Mouse (Mus musculus): ENCODE results near the gene Cbs.

Gene Cbs

DNA sequence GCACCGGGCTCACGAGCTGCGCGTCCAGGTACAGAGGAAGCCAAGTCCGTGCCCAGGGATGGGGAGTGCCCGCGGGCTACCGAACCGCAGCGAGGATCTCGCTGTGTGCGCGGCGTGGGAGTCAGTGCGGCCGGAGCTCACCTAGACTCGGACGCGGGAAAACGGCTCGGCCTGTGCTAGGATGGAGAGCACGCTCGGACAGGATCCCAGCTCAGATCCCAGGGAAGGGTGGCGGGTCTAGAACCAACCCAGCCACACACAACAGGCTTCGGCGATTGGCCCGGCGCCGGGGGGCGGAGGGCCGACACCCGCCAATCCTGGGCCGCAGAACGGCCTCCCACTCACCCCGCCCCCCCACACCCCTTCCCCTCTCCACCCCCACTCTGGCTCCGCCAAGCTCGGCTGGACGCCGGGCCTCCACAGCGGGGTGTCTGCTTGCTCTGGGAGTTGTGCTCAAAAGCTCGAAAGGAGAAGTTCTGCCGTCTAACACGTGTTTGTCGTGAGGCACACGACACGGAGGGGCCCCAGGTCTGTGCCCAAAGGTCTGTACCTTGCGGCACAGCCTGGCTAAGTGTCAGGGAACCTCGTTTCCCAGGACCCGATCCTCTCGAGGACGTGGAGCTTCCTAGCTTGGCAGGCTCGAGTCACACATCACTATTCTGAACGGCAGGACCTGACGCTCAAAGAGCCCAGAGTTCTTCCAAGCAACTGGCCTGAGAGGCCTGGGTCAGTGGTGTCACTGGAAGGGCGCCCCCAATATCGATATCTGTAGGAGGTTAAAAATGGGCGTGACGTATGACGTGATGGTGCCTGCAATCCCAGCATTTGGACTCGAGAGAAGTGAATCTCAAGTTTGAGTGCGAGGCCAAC is at the start of gene Cbs:
TSS of gene Cbs (minus strand) at position 297 of the 870 bp plus-strand sequence.
- peak; percentile 73 for DNase-seq (ENCODE audit: extremely low spot score, low spot score)

DNA sequence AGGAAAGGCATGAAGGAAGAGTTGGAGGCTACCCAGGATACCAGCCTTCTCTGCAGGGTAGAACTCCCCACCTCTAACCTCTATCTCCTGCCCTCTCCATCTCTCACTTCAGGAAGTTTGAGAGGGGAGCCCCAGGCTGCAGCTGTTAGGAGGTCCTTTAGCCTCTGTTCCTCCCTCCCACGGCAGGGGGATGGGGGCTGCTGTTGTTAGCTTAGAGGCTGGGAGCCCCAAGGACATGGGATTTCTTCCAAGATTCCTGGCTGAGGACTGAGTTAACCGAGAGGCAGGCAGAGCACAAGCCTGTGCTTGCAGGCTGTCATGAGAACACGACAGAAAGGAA is 49.2 kb upstream of the Cbs start:
- DNase-seq (ENCODE audit: extremely low spot score, low spot score) = no peak

DNA sequence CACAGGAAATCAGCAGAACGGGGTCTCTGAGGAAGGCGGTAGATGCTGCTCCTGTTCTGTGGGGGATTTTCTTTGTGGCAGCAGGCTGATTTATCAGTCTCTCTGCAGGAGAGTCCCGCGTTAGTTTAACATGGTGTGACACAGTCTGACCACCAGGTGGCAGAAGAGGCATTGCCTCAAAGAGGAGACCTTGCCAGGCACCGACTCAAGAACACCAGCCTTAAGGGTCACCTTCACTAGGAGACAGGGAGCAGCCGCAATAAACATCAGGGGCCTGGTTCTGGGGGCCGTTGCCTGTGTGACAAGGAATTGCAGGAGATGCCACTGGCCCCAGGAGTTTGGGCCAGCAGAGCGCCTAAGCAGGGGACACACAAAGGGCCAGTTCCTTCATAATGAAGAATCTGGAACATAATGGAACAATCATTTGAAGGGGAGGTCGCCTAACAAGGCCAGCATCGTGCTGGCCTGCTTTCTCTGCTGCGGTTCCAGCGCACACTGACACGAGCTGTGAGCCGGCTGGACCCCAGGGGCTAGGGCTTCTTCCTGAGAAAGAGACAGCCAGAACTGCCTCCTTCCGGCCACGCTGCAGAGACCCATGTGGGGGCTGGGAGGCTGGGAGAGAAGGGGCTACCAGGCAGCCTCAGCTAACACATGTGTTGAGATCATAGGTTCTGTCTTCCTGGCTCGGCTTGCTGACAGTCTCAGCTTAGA is 48.6 kb upstream of the Cbs start:
- peak; percentile 89 for DNase-seq (ENCODE audit: extremely low spot score, low spot score)

DNA sequence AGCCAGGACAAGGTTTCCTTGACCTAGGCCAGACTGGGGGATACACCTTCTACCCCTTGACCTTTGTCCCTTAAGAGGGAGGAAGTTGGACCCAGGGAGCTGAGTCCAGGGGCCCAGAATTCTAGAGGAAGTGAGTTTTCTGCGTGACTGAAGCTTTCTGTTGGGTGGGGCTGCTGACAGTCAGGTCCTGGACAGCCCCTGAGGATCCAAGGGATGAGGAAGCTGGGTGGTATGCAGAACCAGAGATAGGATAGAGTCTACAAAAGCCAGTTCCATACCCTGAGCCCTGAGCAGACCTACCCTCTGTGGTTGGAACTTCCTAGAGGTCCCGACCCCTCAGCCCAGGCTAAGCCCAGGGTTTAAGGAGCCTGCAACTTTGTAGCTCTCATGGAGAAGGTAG is 43.4 kb upstream of the Cbs start:
- no peak for DNase-seq (ENCODE audit: extremely low spot score, low spot score)

DNA sequence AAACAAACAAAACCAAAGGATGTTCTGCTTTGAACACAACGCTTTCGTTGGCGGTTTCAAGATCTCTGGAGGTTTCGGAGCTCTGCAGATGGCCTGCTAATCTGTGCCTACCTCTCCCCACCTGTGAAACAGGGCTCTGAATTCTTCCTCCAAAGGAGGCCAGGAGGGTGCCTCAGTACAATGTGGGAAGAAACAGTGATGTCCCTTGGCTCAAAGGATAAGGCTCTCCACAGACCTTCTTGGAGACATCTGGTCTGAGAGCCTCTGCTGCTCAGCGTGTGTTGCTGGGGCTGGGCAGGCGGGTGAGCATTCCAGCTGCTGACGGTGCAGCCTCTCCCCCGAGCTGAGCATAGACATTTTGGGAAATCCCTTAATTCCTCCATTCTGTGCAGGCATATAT is 40.5 kb upstream of the Cbs start, which contains the start of gene Cryaa:
TSS of gene Cryaa (plus strand) at position 301 of the 400 bp plus-strand sequence.
- no peak for DNase-seq (ENCODE audit: extremely low spot score, low spot score)

DNA sequence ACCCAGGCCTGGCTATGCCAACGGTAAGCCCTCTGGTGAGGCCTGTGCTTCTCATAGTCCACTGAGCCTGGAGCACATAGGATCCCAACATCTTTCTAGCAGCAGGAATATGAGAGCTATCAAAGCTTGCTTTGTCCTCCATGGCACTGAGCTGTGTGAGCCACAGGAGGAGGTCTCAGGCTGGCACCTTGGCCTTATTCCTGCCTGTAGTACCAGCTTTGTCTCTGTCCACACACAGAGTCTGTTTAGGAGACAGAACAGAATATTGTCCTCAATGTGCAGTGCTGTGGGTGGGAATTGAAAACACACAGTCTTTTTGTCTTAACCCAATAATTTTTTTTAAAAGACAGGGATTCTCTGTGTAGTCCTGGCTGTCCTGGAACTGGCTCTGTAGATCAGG is 37.4 kb upstream of the Cbs start:
- no peak for DNase-seq (ENCODE audit: extremely low spot score, low spot score)

DNA sequence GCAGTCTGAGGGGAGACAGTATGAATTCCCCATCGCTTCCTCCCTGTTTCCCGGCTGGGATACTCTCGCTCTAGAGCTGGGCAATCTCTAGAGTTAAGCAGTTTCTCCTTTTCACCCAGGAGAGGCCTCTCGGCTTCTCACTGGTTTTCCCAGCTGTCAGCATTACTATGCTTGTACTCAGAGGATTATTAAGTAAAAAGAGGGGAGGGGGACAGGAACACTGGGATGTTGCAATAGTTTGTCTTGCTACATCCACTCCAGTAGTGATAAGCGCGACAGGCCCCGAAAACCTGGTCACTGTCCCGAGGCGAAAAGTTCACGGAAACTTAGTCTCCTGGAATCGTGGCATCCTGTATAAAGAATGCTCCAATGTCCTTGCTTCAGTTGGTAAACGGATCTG is 35.2 kb upstream of the Cbs start:
- no peak for DNase-seq (ENCODE audit: extremely low spot score, low spot score)

DNA sequence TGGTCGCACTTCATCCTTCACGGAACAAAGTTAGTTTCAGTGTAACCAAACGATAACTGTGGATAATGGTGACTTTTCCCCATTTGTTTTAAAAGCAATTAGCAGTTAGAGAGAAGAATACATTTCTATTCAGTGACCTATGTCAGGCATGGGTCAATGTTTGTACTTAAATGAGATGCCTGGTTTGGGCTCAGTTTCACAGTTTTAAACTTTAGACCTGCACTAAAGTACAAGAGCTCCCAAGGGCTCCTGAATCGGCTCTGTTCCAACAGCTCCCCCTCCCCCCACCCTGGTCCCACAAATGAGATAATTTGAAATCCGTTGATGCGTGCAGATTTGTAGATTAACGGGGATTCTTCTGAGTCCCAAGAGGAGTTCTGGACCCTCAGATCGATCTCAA is 34.7 kb upstream of the Cbs start:
- DNase-seq (ENCODE audit: extremely low spot score, low spot score) = no peak

DNA sequence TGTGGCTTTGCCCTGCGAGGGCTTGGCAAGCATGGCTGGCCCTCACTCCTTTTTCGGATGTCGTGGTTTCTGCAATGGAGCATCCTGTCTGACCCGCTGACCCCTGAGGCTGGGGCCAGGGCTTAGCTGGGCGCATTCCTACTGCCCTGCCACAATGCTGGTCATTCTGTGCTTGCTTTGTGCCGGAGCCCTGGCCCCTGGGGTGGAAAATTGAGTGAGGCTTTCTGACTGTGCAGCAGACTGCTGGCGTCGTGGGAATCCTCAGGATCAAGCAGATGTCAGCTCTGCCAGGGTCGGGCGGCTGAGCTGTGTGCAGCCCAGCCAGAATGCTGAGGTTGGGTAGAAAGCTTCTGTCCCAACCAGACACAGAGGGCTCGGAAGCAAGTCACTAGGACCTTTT is 33.1 kb upstream of the Cbs start:
- DNase-seq (ENCODE audit: extremely low spot score, low spot score) = peak; percentile 60

DNA sequence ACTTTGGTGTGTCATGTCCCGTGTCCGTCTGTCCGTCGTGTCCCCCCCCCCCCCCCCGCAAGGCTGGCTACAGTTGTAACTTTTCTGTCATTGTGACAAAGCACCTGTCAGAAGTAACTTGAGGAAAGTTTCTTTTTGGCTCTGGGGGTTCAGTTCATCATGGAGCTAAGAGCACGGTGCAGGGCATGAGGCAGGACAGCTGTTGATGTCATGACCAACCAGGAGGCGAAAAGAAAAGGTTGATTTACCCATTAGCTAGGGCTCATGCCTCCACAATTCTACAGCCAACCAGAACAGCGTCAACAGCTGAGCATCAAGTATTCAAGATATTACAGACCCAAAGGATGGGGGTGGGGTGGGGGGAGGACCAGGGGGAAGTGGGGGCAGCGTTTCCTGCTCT is 31.3 kb upstream of the Cbs start:
- no peak for DNase-seq (ENCODE audit: extremely low spot score, low spot score)

DNA sequence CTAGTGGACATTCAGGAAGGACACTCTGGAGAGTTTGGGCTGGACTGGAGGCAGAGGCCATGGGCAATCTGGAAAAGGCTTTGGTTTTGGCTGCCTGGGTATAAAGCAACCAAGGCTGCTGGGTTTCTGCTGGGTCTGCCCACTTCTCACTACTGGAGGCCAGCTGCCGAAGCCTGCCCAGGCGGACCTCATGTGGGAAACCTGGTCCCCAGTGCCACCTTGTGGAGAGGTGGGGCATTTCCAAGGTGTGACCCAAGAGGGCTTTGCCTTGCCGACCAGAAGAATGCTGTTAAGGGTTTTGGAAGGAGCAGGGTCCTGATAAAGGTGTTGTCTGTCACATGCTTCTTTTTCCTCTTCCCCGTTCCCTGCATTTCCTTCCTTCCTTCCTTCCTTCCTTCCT is 27.7 kb upstream of the Cbs start:
- DNase-seq (ENCODE audit: extremely low spot score, low spot score) = peak; percentile 72

DNA sequence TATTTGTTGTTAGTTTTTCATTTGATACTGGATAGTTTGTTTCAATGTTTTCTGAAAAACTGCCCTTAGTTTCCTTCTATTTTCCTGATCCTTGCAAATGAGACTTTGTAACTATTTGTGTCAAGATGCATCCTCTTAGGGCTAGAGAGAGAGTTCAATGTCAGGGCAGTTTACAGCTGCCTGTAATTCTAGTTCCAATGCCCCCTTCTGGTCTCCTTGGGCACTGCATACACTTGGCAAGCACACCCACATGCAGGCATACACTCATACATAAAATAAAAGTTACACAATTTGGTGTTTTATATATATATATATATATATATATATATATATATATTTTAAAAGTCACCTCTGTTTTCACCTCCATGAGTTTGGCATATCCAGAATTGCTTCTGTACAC is 25.8 kb upstream of the Cbs start:
- no peak for DNase-seq (ENCODE audit: extremely low spot score, low spot score)

DNA sequence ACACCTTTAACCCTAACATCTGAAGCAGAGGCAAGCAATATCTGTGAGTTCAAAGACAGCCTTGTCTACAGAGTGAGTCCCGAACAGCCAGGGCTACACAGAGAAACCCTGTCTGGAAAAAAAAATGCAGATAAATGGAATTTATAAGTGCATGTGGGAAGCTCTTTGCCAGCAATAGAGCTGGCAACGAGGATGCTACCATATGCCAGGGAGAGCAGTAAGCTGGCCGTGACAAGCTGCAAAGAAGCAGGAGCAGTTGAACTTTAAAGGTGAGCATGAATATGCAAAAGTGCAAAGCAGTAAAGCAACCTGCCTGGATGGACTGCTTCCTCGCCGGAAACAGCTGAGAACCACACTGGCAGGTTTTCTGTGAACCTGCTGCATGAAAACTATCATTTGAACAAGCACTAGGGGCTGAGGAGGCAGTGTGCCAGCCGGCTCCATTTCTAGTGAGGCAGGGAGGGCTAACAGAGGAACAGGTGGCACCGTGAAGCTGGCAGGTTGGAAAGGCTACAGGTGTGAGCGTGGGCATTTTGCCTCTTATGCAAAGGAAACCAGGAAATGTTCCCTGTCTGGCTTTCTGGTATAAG is 23.7 kb upstream of the Cbs start:
- DNase-seq (ENCODE audit: extremely low spot score, low spot score) = no peak

DNA sequence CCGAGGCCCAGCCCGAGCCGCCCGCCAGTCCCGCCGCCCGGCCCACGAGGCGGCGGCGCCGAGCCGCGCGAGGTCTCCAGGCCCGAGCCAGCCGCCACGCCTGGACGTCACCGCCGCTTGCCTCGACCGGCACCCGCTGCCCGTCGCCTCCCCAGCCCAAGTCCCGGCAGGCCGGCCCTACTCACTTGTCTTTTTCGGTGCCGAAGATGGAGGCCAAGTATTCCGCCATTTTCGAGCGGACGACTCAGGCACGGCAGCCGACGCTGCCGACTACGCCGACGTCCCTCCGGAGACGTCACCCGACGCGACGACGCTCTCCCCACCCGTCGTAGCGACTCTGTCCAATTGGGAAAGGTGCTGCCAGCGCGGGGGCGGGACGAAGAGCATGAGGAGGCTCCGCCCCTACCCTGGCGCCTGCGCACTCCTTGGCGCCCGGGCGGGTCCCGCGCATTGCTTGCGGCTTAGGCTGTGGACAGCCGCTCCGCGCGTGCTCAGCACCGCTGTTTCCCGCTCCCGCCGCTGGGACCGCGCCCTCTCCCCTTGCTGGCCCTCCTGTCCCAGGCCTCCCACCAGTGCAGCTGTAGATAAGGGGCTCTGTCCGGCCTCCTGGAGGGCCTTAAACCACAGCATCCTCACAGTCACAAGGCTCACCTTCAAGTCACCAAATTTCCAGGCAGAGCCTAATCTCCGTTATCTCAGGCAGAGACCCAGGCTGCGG is 21.6 kb upstream of the Cbs start, which contains the start of gene U2af1:
TSS of gene U2af1 (minus strand) at position 425 of the 718 bp plus-strand sequence.
- DNase-seq (ENCODE audit: extremely low spot score, low spot score) = peak; percentile 97

DNA sequence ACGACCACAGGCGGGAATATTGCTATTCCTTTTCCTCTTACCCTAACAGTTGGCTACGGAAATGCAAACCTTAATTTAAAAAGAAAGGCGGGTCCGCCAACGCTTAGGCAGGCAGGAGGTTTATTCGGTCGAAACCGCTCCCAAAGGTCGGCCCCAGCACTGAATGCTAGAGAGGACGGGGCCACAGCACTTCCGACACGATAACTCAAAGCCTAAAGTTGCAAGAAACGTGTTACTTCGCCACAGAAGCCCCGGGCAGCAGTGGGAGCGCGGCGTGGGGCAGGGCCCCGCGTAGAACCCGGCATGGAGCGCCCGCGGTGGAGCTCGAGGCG is 21.1 kb upstream of the Cbs start:
- DNase-seq (ENCODE audit: extremely low spot score, low spot score) = no peak

DNA sequence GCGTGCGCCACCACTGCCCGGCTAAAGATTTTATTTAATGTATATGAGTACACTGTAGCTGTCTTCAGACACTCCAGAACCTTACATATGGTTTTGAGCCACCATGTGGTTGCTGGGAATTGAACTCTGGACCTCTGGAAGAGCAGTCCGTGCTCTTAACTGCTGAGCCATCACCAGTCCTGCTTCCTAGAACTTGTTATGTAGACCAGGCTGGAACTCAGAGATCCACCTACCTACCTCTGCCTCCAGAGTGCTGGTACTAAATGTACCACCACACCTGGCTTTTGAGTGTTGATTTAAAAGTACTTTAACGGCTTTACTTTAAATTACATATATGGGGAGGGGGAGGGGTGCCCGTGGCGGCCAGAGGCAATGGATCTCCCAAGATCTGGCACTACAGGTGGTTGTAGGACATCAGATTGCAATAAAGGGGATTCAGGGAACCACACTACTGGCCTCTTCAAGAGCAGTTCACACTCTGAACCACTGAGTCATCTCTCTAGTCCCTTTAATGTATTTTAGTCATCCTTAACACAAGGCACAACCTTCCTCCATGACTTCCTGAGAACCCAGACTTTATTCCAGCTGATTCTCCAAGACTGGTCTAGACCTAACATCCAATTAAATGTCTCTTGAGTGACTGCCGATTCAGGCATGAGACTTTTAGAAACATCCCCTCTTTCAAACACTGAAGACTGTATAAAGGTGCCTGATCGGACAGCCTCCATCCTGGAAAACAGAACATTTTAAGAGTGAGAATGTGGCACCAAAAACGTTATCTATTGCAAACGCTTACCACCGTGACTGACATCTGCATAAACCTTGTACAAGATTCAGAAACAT is 20.3 kb upstream of the Cbs start:
- no peak for DNase-seq (ENCODE audit: extremely low spot score, low spot score)

DNA sequence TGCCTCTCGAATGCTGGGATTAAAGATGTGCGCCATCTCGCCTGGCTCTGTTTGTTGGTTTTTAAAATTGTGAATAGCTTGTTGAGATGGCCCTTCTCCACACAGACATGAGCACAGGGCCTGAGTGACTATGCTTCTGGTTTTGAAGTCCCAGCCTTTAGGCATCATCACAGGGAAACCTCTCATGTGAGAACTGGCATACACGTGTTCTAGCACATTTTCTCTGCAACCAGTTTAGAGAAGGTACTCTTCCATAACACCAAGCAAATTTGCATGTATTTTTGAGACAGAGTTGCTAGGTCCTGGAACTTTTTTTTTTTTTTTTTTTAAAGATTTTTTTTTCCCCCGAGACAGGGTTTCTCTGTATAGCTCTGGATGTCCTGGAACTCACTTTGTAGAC is 19.6 kb upstream of the Cbs start:
- DNase-seq (ENCODE audit: extremely low spot score, low spot score) = no peak

DNA sequence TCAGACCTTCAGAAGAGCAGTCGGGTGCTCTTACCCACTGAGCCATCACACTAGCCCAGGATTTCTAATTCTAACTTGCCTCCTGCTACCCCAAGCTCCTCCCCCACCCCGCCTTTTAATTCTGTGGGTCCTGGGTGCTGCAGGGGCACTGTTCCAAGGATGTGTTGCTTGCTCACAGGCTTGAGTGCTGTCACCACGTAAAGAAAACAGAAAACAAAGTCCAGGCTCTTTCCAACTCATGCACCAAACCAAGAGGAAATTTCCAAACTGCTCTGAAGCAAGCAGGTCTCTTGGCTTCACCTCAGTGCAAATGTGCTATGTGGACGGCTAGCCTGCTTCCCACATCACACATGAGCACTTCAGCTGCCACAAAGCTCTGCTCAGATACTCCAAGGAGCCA is 18.3 kb upstream of the Cbs start:
- no peak for DNase-seq (ENCODE audit: extremely low spot score, low spot score)

DNA sequence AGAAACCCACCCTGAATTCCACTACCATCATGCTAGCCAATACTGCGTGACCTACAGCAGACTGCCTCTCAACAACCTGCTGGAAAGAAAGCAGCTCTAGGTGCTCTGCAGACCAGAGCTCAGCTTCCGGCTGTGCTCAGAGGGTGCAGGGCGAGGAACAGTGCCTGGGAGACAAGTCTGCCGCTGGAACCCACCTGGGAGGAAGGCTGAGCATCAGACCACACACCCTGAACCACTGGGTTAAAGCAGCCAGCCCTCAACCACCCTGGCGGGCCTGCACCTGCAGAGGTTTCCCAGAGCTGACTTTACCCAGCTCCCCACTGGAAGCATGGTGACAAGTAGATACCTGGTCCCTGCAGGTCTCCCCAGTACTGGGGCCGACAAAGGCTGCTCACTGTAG is 16.2 kb upstream of the Cbs start:
- DNase-seq (ENCODE audit: extremely low spot score, low spot score) = no peak

DNA sequence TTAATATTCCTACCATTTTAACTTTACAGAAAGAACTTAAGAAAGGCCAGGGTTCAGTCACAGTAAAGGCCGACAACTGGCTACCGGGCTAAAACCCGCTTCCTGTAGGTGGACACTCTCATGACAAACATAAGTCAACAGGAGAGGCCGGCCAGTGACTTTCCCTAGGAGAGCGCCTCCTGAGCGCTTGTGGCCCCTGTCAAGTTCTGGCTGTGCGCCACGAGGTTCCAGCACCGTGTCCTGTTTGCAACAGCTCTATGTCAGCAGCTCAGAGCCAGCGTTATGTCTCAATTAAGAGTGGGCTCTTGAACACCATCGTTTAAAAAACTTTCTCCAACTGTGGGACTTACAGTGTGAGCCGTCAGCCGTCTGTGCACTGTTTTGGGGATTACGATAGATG is 15.1 kb upstream of the Cbs start:
- DNase-seq (ENCODE audit: extremely low spot score, low spot score) = no peak

Measured in neural tube, embryonic 10.5 days (tissue).